Mouse (Mus musculus): ENCODE results near the gene Vmac. TPM values are rescaled to one million over a fixed set of nuclear protein-coding genes. Genes with fewer than 3 reads are reported as not detected.

Gene Vmac
- polyA plus RNA-seq, 1 experiment: 18.0 TPM

GRCm38 (mm10) chr17:56740118-56740787, 22.4 kb upstream of the Vmac start:
- whole genome bisulfite sequencing: 76% methylated on average over 17 of the region's 17 CpGs
- Histone ChIP-seq H3K36me3 (ENCODE audit: control insufficient read depth, insufficient read depth, low read length) (no peaks in the 10 kb centered on the region), H3K4me1 (ENCODE audit: control insufficient read depth, insufficient read depth, insufficient read length, low read length) (no peaks in the 10 kb centered on the region), H3K27ac (ENCODE audit: insufficient read depth, low read depth, low read length) (no peak overlapping the region), H3K4me3 (ENCODE audit: low read depth, low read length) (no peak overlapping the region), H3K27me3 (ENCODE audit: control insufficient read depth, insufficient read depth, low read length) (no peaks in the 10 kb centered on the region)
- TF ChIP-seq CTCF (IDR thresholded peaks at IDR 0.05; ENCODE audit: extremely low read depth, insufficient read length, insufficient replicate concordance, low read depth, low read length): no peak
- no peak for TF ChIP-seq POLR2A (IDR thresholded peaks at IDR 0.05; ENCODE audit: low read depth, low read length)

GRCm38 (mm10) chr17:56738221-56738620, 20.4 kb upstream of the Vmac start:
- Histone ChIP-seq H3K4me1 (ENCODE audit: control insufficient read depth, insufficient read depth, insufficient read length, low read length) (no peaks in the 10 kb centered on the region), H3K36me3 (ENCODE audit: control insufficient read depth, insufficient read depth, low read length) (no peaks in the 10 kb centered on the region), H3K27me3 (ENCODE audit: control insufficient read depth, insufficient read depth, low read length) (no peaks in the 10 kb centered on the region), H3K4me3 (ENCODE audit: low read depth, low read length) (no peak overlapping the region), H3K27ac (ENCODE audit: insufficient read depth, low read depth, low read length) (no peak overlapping the region)
- 79% methylated on average over 10 of the region's 10 CpGs for WGBS
- no peak for TF ChIP-seq POLR2A (IDR thresholded peaks at IDR 0.05; ENCODE audit: low read depth, low read length)
- no peak for TF ChIP-seq CTCF (IDR thresholded peaks at IDR 0.05; ENCODE audit: extremely low read depth, insufficient read length, insufficient replicate concordance, low read depth, low read length)

- Histone ChIP-seq H3K27ac (ENCODE audit: insufficient read depth, low read depth, low read length) (no peak overlapping the region), H3K27me3 (ENCODE audit: control insufficient read depth, insufficient read depth, low read length) (no peaks in the 10 kb centered on the region), H3K4me1 (ENCODE audit: control insufficient read depth, insufficient read depth, insufficient read length, low read length) (no peaks in the 10 kb centered on the region), H3K4me3 (ENCODE audit: low read depth, low read length) (no peak overlapping the region), H3K36me3 (ENCODE audit: control insufficient read depth, insufficient read depth, low read length) (no peaks in the 10 kb centered on the region)
- 42% methylated on average over 8 of the region's 8 CpGs for WGBS
- TF ChIP-seq POLR2A (IDR thresholded peaks at IDR 0.05; ENCODE audit: low read depth, low read length) (no peak), CTCF (IDR thresholded peaks at IDR 0.05; ENCODE audit: extremely low read depth, insufficient read length, insufficient replicate concordance, low read depth, low read length) (peak; percentile 54; the same call in 1 of the 2 replicates)
Measured at GRCm38 (mm10) chr17:56736534-56736933, 18.7 kb upstream of the Vmac start.

- no peak for TF ChIP-seq CTCF (IDR thresholded peaks at IDR 0.05; ENCODE audit: extremely low read depth, insufficient read length, insufficient replicate concordance, low read depth, low read length)
- no peak for TF ChIP-seq POLR2A (IDR thresholded peaks at IDR 0.05; ENCODE audit: low read depth, low read length)
- no peak overlapping the region for H3K4me3 ChIP-seq (ENCODE audit: low read depth, low read length)
- no peaks in the 10 kb centered on the region for H3K27me3 ChIP-seq (ENCODE audit: control insufficient read depth, insufficient read depth, low read length)
- peaks cover 8% of the 10 kb centered on the region for H3K4me1 ChIP-seq (ENCODE audit: control insufficient read depth, insufficient read depth, insufficient read length, low read length)
- H3K27ac ChIP-seq (ENCODE audit: insufficient read depth, low read depth, low read length): no peak overlapping the region
- H3K36me3 ChIP-seq (ENCODE audit: control insufficient read depth, insufficient read depth, low read length): no peaks in the 10 kb centered on the region
- WGBS: 85% methylated on average over 2 of the region's 2 CpGs
Measured at GRCm38 (mm10) chr17:56729656-56730055, 11.8 kb upstream of the Vmac start.

GRCm38 (mm10) chr17:56729151-56729550, 11.3 kb upstream of the Vmac start:
- no peaks in the 10 kb centered on the region for H3K27me3 ChIP-seq (ENCODE audit: control insufficient read depth, insufficient read depth, low read length)
- H3K4me3 ChIP-seq (ENCODE audit: low read depth, low read length): no peak overlapping the region
- H3K4me1 ChIP-seq (ENCODE audit: control insufficient read depth, insufficient read depth, insufficient read length, low read length): peaks cover 8% of the 10 kb centered on the region
- TF ChIP-seq CTCF (IDR thresholded peaks at IDR 0.05; ENCODE audit: extremely low read depth, insufficient read length, insufficient replicate concordance, low read depth, low read length) (no peak), POLR2A (IDR thresholded peaks at IDR 0.05; ENCODE audit: low read depth, low read length) (no peak)
- 21% methylated on average over 6 of the region's 6 CpGs for WGBS
- H3K27ac ChIP-seq (ENCODE audit: insufficient read depth, low read depth, low read length): no peak overlapping the region
- no peaks in the 10 kb centered on the region for H3K36me3 ChIP-seq (ENCODE audit: control insufficient read depth, insufficient read depth, low read length)

- TF ChIP-seq POLR2A (IDR thresholded peaks at IDR 0.05; ENCODE audit: low read depth, low read length) (no peak), CTCF (IDR thresholded peaks at IDR 0.05; ENCODE audit: extremely low read depth, insufficient read length, insufficient replicate concordance, low read depth, low read length) (no peak)
- H3K27ac ChIP-seq (ENCODE audit: insufficient read depth, low read depth, low read length): no peak overlapping the region
- no peak overlapping the region for H3K4me3 ChIP-seq (ENCODE audit: low read depth, low read length)
- H3K4me1 ChIP-seq (ENCODE audit: control insufficient read depth, insufficient read depth, insufficient read length, low read length): peaks cover 8% of the 10 kb centered on the region
- 19% methylated on average over 12 of the region's 12 CpGs for WGBS
- no peaks in the 10 kb centered on the region for H3K27me3 ChIP-seq (ENCODE audit: control insufficient read depth, insufficient read depth, low read length)
- peaks cover 4% of the 10 kb centered on the region; the same call in 1 of the 2 replicates for H3K36me3 ChIP-seq (ENCODE audit: control insufficient read depth, insufficient read depth, low read length)
Measured at GRCm38 (mm10) chr17:56728117-56728516, 10.3 kb upstream of the Vmac start.

- Histone ChIP-seq H3K27me3 (ENCODE audit: control insufficient read depth, insufficient read depth, low read length) (no peaks in the 10 kb centered on the region), H3K27ac (ENCODE audit: insufficient read depth, low read depth, low read length) (no peak overlapping the region), H3K36me3 (ENCODE audit: control insufficient read depth, insufficient read depth, low read length) (peaks cover 7% of the 10 kb centered on the region), H3K4me1 (ENCODE audit: control insufficient read depth, insufficient read depth, insufficient read length, low read length) (peaks cover 8% of the 10 kb centered on the region), H3K4me3 (ENCODE audit: low read depth, low read length) (no peak overlapping the region)
- TF ChIP-seq POLR2A (IDR thresholded peaks at IDR 0.05; ENCODE audit: low read depth, low read length) (no peak), CTCF (IDR thresholded peaks at IDR 0.05; ENCODE audit: extremely low read depth, insufficient read length, insufficient replicate concordance, low read depth, low read length) (no peak)
- 10% methylated on average over 12 of the region's 12 CpGs for WGBS
Measured at GRCm38 (mm10) chr17:56727659-56728058, 9.8 kb upstream of the Vmac start.
